Mouse (Mus musculus) adrenal gland (tissue): ENCODE data around the gene Kif6.

Experiments used
- intact Hi-C: fragments of 180-260 bp; cut with DNase I; formaldehyde crosslinking; loops from one replicate; pipeline ENCODE4 v1.15.1; 2025

Kif6 gene

GRCm38 (mm10) chr17:49834044-49834545 is 219.2 kb downstream of the Kif6 start:
- intact Hi-C loops, result no loop called here

DNA sequence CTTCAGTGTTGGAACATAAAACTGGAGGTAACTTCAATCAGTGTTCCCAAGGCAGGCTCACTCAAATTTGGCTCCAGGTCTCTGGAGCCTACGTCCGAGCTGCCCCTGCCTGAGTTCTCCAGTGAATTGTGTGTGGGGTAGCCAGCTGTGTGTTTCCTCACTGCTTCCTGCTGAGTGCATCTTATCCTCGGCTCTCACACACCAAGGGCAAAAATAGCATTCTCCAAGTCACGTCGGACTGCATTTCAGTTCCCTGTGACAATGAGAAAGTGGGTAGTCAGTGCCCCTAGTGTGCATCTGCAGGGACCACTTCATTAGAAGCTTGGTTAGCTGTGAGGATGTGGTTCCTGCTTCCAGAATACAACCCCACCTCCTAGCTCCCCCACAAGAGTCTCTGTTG is 222.5 kb downstream of the Kif6 start:
- intact Hi-C loops, result no loop called here

- intact Hi-C loops, result no loop called here
Measured at GRCm38 (mm10) chr17:49839243-49839642, 224.3 kb downstream of the Kif6 start.

DNA sequence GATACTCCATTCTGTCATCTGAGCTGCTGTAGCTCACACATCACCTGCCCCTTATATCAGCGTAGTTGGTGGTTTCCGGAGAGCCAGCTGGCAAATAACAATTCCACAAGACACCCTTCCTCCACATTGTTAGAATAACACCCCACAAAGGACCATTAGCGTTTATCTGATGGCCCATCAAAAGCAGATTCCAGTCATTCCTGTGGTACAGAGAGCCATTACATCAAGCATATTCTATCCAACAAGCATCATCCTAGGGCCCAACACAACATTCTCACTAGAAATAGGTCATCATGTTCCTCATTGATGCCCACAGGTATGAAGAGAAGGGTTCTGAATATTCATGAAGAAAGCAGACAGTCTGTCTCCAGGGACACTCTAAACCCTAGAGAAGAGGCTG is 236.3 kb downstream of the Kif6 start:
- intact Hi-C loops, result no loop called here

GRCm38 (mm10) chr17:49852183-49852582 is 237.2 kb downstream of the Kif6 start:
- intact Hi-C loops, result no loop called here

GRCm38 (mm10) chr17:49855785-49856184 is 240.8 kb downstream of the Kif6 start:
- intact Hi-C loops, result no loop called here

DNA sequence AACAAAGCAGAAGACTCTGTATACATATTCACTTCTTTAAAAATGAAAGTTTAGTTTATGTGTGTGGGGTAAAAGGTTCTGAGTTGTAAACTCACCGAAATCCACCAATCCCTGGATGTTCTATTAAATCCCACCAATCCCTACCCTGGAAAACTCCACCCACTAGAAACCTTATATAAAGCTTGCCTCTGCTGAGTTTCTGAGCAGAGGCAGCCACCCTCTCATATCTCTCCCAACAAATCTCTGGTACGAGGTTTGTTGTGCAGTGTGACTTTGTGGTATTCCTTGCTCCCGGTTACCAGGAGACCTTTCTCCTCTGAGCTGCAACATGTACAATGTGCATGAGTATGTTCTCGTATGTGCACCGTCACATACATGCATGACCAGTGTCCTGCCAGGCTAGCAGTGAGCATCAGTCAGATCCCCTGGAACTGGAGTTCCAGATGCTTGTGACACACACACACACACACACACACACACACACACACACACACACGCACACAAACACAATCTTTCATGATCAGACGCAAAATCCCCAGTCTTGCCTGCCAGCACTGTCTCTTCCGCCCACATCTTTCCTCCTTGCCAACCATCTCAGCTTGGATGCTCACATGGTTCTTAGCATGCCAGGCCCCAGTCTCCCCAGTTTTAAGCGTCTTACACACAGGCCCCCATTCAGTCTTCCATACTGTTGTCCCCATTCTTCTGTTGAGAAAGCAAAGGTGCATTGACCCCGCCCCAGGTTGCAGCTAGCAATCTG is 245.3 kb downstream of the Kif6 start:
- intact Hi-C loops, result no loop called here

GRCm38 (mm10) chr17:49863597-49863996 is 248.7 kb downstream of the Kif6 start:
- intact Hi-C loops, result no loop called here

GRCm38 (mm10) chr17:49865604-49866003 is 250.7 kb downstream of the Kif6 start:
- intact Hi-C loops, result no loop called here

DNA sequence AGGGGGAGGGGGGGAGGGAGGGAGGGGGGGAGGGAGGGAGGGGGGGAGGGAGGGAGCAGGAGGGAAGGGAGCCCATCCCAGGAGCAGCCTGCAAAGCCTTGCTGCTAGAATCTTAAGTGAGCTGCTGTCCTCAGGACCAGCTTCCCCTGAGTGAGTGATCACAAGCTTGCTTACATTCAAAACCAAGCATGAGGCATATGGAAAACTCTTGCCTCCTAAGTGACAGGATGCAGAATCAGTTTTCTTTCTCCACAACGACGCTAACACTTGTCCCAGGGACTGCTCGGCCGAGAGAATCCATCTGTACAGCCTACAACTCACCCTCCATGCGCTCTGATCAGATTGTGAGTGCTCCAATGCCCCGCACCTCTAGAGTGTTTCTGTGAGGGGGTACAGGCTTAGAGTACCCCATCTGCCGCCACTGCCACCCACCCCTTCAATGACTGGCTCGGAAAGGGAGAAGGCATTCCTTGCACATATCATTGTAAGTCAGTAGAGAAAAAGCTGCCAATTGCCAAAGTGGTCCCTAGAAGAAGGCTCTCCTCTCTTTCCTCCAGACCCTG is 251.8 kb downstream of the Kif6 start:
- intact Hi-C loops, result no loop called here

DNA sequence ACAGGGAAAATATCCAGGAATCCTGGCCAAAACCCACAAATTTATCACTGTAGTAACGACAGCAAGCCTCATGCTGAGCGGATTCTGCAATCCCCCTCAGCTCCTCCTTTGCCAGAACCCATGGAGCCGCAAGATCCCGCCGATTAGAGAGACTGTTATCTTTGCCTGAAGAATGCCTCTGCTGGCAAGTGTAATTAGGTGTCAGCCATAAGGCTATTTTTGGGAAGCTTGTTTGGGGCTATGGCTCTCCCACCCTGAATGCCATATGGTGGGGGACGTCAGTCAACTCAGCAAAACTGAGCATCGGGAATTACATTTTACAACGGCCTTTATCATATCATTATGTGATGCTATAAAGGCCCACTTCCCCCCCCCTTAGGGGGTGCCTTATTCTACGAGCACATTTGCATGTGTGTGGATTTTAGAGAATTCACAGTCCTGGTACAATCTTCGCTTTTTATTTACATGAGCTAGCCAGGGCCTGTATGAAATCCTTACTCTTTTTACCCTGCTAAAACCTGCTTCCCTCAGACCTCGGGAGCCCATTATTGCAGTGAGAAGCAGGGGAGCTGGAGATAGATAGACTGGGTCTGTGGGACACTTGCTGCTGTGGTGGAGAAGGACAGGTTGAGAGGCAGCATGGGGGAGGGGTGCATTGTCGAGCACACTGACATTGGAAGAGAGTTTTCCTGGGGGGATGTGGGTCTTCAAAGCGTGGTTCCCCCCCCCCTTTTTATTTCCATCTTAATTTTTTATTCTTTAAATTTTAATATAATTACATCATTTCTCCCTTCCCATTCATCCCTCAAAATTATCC is 252.6 kb downstream of the Kif6 start:
- intact Hi-C loops, result no loop called here

DNA sequence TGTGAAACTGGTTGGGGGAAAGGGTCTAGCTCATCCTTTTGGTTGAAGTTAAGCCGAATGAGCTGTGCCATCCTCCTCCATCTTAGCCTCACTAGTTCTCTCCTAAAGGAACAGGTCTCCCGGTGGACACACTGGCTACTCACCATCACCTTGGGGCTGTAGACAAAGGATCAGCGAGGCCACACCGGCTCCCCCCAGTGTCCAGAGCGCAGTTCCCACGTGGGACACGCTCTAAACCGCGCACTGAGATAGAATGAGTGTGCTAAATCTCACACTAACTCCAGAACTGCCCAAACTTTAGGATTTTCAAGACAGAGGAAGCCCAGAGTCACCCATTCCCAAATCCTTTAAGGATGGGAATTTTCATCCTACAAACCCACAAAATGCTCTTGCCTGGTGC is 254.3 kb downstream of the Kif6 start:
- intact Hi-C loops, result no loop called here

DNA sequence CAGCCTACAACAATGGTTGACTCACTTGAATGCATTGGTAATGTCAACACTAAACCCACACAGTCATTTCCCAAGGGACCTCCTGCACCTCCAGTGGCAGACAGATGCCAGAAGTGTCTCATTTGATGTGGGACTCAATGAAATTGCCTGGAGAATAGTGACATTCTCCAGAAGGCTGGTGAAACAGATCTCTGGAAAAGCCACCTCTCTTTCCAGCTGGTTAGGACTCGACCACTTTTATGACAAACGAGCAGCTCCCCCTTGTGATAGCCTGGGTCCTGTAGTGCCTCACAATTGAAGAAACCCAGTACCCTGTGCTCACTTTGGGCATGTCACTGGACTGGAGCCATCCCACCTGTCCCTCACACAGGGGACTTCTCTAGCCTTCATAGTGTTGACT is 257.4 kb downstream of the Kif6 start:
- intact Hi-C loops, result no loop called here

DNA sequence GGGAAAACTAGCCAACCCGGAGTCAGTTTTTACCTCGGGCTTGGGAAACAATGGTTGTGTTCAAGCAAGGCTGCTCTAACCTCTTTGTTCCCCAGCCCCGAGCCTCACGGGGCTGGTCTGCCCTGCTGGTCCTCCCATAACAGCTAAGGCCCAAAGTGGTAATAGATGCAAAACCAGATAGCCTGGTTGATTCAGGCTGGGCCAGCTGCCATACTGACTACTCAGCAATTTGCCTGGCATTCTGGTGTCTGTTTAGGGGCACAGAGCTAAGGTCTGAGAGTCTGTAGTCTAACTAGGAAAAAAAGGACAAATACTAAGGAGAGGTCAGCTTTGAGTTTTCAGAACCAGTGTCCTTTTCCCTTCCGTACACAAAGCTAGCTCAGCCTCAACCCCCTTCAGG is 259.8 kb downstream of the Kif6 start:
- intact Hi-C loops, result no loop called here

DNA sequence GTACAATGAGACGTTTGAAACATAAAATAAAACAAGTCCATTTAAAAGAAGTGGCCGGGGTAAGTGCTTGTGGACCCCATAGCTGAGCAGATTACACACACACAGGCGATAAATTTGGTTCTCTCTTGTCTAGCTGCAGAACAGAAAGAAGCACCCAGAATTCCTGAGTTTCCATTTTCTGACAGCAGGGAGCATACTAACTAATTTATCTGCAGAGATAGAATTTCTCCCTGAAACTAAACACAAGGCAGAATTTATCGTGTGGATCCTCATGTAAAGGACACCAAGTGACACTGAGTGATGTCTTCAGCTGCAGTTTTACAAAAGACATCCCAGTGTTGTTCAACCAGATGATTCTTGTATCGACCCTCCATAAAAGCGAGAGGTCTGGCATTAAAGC is 260.5 kb downstream of the Kif6 start:
- intact Hi-C loops, result no loop called here

GRCm38 (mm10) chr17:49875939-49876651 is 261.2 kb downstream of the Kif6 start:
- intact Hi-C loops, result no loop called here

- intact Hi-C loops, result no loop called here
Measured at GRCm38 (mm10) chr17:49880919-49881744, 266.2 kb downstream of the Kif6 start.

DNA sequence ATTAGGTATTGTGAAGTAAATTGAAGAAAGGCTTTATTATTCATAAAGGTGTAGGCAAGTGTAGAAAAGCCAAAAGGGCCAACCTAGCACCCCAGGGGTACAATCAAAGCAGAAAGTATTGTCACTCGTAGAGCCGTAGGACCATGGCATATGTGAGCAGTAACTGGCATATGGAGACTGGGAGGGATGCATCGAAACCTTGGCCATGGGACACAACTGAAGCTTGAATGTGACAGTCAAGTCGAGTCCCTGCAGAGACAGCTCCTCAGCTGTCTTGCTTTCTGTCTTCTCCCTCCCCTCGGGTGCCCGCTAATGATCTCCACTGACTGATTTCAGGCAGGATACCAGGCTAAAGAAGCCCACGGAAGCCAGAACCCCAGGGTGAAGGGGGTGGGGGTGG is 266.9 kb downstream of the Kif6 start:
- intact Hi-C loops, result no loop called here

- intact Hi-C loops, result no loop called here
Measured at GRCm38 (mm10) chr17:49883136-49883755, 268.3 kb downstream of the Kif6 start.

DNA sequence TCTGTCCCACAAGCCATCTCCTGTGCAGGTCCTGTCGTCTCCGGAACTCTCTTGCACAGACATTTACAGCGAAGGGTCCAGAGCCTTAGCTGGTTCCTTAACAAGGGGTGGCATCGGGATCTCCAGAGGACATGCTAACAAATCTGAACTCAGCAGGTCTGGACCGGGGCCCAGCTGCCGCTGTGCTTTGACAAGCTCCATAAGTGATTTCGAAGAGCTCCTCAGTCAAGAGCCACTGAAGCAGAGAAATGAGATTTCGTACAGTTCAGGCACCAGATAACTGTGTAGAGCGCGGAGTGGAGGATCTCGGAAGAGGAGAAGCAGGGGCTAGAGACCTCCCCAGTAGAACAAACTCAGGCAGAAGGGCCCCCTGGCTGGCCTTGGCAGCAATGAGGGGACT is 270.1 kb downstream of the Kif6 start:
- intact Hi-C loops, result no loop called here
